Mouse (Mus musculus) cerebellum, adult 2 months (tissue): ENCODE data around the gene Olfr18.

Experiments
- CTCF ChIP-seq: fragments of 200-500 bp; IDR thresholded peaks from 2 replicates; pipeline ENCODE4 v1.5.1; 2011; ENCODE audit warnings: low read depth, mild to moderate bottlenecking, control low read depth, low read length, moderate library complexity, borderline replicate concordance; ENCODE audit not compliant: insufficient read depth
- POLR2A ChIP-seq: fragments of 200-500 bp; IDR thresholded peaks from 2 replicates; pipeline ENCODE4 v1.6.1; 2011; ENCODE audit warnings: low read length, control low read depth, borderline replicate concordance; ENCODE audit not compliant: insufficient read depth

DNA sequence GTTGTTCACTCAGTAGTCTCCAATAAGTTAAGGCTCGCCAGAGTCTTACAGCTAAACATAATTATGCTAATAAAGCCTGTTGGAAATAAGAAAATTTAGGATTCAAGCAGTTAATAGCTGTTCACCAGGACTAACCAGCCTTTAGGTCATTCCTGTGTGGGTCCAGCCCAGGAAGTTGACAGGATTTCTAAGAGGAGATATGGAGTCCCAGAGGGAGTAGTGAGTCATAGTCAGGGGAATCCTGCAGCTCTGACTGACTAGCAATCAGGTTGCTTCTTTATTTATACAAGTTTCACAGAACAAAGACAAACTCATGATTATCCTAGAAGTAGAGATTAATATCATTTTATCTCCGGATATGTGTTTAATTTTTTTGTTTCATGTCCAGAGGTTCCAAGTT lies 31.4 kb upstream of the Olfr18 start:
- no peak for TF ChIP-seq CTCF
- TF ChIP-seq POLR2A, result no peak
